Mouse (Mus musculus): ENCODE data around the gene Polr2l.

Polr2l gene

GRCm38 (mm10) chr7:141475011-141475804, at the start of gene Polr2l, which contains the start of gene Tspan4:
Gene Polr2l, minus strand, starts transcription at chr7:141475132.
Gene Tspan4, plus strand, starts transcription at chr7:141475240.
- DNase-seq (ENCODE audit: low spot score) = peak; percentile 88

GRCm38 (mm10) chr7:141524271-141524670, 49.3 kb upstream of the Polr2l start:
- DNase-seq (ENCODE audit: low spot score) = no peak

GRCm38 (mm10) chr7:141523007-141523406, 48.1 kb upstream of the Polr2l start:
- DNase-seq (ENCODE audit: low spot score) = no peak

- DNase-seq (ENCODE audit: low spot score) = no peak
Measured at GRCm38 (mm10) chr7:141519795-141520194, 44.9 kb upstream of the Polr2l start.

- no peak for DNase-seq (ENCODE audit: low spot score)
Measured at GRCm38 (mm10) chr7:141518926-141519325, 44.0 kb upstream of the Polr2l start.

GRCm38 (mm10) chr7:141518296-141518695, 43.4 kb upstream of the Polr2l start:
- no peak for DNase-seq (ENCODE audit: low spot score)

- DNase-seq (ENCODE audit: low spot score) = no peak
Measured at GRCm38 (mm10) chr7:141517638-141518037, 42.7 kb upstream of the Polr2l start.

- DNase-seq (ENCODE audit: low spot score) = no peak
Measured at GRCm38 (mm10) chr7:141510681-141511191, 35.8 kb upstream of the Polr2l start.

GRCm38 (mm10) chr7:141510196-141510595, 35.3 kb upstream of the Polr2l start:
- DNase-seq (ENCODE audit: low spot score) = no peak

DNA sequence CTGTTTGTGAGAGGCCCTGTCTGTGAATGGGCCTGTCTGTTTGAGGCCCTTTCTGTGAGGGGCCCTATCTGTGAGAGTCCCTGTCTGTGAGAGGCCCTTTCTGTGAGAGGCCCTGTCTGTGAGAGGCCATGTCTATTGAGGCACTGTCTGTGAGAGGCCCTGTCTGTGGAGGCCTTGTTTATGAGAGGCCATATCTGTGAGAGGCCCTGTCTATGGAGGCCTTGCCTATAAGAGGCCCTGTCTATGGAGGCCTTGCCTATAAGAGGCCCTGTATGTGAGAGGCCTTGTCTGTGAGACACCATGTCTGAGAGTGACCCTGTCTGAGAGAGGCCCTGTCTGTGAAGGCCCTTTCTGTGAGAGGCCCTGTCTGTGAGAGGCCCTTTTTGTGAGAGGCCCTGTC, 33.2 kb upstream of the Polr2l start:
- no peak for DNase-seq (ENCODE audit: low spot score)

GRCm38 (mm10) chr7:141506278-141506677, 31.3 kb upstream of the Polr2l start:
- no peak for DNase-seq (ENCODE audit: low spot score)

- no peak for DNase-seq (ENCODE audit: low spot score)
Measured at GRCm38 (mm10) chr7:141502556-141502905, 27.6 kb upstream of the Polr2l start.

- DNase-seq (ENCODE audit: low spot score) = no peak
Measured at GRCm38 (mm10) chr7:141501820-141502555, 27.1 kb upstream of the Polr2l start.

DNA sequence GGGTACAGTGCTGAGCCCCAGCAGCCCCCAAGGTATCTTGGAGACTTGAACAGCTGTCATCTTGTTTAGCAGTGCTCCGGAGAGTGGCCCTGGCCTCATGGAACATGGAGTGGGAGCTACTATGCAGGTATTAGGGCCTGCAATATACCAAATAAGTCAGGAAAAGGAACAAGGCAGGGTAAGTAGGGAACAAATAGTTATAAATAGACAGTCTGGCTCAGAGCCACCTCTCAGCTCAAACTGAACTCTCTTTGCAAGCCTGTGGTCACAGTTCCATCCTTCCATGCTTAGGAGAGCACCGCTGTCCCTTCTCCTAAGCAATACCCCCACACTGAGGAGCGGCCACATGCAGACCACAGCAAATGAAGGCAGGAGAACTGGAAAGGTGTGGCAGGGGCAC, 22.7 kb upstream of the Polr2l start:
- no peak for DNase-seq (ENCODE audit: low spot score)

- no peak for DNase-seq (ENCODE audit: low spot score)
Measured at GRCm38 (mm10) chr7:141495940-141496339, 21.0 kb upstream of the Polr2l start.

DNA sequence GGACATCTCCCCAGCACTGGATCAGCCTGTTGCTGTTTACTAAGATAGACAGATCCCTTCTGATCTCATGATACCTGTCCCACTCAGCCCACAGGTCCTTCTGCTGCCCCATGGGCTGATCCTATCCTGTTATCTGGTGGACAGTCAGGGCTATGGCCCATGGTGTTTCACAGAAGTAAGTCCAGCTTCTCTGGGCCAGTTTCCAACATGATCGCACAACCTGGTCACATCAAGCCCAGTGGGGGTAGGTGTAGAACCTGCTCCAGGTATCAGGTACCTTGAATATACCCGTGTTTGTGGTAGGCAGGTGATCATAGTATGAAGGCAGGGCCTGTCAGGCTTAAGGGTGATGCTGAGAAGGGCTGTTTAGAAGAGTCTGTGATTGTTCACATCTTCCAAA, 20.4 kb upstream of the Polr2l start:
- DNase-seq (ENCODE audit: low spot score) = no peak

- no peak for DNase-seq (ENCODE audit: low spot score)
Measured at GRCm38 (mm10) chr7:141493729-141494128, 18.8 kb upstream of the Polr2l start.

DNA sequence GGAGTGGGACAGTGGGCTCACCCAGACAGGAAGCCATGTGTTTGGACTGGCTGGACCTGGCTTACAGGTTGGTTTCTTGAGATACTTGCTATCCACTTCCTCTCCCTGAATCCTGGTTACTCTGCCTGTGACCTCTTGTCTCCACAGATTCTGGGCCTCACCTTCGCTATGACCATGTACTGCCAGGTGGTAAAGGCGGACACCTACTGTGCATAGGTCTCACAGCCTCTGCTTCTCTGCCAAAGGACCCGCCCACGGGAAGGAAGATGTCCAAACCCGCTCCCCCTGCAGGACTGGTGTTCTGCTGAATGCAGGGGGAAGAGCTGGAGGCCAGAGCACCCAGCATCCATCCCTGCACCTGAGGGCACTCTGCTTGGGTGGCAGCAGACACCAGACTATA, 17.8 kb upstream of the Polr2l start:
- no peak for DNase-seq (ENCODE audit: low spot score)

DNA sequence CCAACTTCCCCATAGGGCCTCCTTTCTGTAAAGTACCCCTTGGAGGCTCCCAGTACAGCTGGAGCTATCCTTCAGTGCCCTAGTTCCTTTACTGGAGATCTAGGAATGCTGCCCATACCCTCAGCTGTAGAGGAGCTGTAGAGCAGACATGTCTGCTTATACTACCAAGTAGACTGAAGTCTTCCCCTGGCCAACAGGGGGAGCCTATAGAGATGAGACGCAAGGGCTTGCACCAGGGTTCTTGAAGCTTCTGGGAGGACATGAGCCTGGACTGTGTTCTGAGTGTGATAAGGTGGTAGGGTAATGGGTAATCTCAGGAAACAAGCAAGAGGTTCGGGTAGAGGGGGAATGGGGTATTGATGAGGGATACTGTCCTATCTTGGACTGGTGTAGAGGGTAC, 16.2 kb upstream of the Polr2l start:
- no peak for DNase-seq (ENCODE audit: low spot score)

- DNase-seq (ENCODE audit: low spot score) = no peak
Measured at GRCm38 (mm10) chr7:141487141-141487540, 12.2 kb upstream of the Polr2l start.

DNA sequence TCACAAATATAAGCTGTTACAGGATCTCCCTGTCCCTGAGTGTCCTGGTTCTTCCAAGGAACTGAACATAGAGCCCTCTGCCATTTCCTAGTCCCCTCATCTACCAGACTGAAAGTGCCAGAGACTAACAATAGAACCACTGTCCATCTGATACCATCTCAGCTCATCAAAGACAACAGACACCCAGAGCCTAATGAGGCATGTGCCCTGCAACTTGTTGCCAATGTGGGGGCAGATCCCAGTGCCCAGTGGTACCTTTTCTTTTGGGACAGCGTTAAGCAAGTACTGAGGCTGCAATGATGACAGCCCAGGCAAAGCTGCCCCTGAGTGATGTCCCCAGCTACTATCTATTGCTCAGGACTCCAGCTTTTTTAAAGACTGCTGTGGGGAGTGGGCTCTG, 11.3 kb upstream of the Polr2l start:
- DNase-seq (ENCODE audit: low spot score) = no peak

- no peak for DNase-seq (ENCODE audit: low spot score)
Measured at GRCm38 (mm10) chr7:141485606-141486005, 10.7 kb upstream of the Polr2l start.

DNA sequence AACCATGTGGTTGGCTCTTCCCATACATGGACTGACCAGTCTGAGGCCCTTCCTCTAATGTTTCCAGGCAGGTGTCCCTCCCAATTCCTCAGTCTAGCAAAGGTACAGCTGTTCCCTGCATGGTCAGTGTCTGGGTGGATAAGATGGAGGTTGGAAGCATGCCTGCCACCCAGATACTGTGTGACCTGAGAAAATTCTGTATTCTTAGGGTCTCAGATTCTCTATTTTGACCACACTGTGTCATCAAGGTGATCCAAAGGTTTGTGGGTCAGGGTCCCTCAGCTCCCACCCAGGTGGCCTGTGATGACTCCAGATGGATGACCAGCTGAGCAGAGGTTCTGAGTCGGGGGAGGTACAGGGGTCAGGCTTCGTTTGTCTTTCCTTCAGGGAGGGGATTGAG, 10.3 kb upstream of the Polr2l start:
- DNase-seq (ENCODE audit: low spot score) = no peak
